In genomic region chr17:93067850-93068249, GRCm38 (mm10) we compare ENCODE assay signal across 8 mouse cellular contexts.
DNase-seq lines count a peak whose midpoint lies in the region; ATAC-seq and TF ChIP-seq lines count a peak whose summit lies in the region.
"Not testable (repeated sequence)": the region's sequence is repeated elsewhere in the genome, so short reads cannot be mapped to it uniquely, and the experiment has no call there.

No protein-coding gene starts in this region.

- not testable (repeated sequence) for H3K4me1 ChIP-seq in E14TG2a.4 (replicated peaks; ENCODE audit: low read depth, low read length); bone marrow macrophage, adult 2 months (ENCODE audit: control insufficient read depth, insufficient read depth, low read length); embryonic facial prominence, embryonic 11.5 days (ENCODE audit: control insufficient read depth, insufficient read depth, low read length); heart, adult 2 months (ENCODE audit: control insufficient read depth, insufficient read depth, low read length); kidney, adult 2 months (ENCODE audit: control insufficient read depth, insufficient read depth, low read length); midbrain, embryonic 11.5 days (ENCODE audit: control insufficient read depth, insufficient read depth, low read length); stomach, postnatal 0 days (replicated peaks; ENCODE audit: control insufficient read depth, insufficient read depth)

- not testable (repeated sequence) for H3K4me3 ChIP-seq in E14TG2a.4 (replicated peaks; ENCODE audit: low read length); embryonic facial prominence, embryonic 11.5 days (ENCODE audit: low read depth, low read length); heart, adult 2 months; kidney, adult 2 months (ENCODE audit: insufficient read depth, low read depth, low read length); midbrain, embryonic 11.5 days (ENCODE audit: low read depth, low read length); stomach, postnatal 0 days (ENCODE audit: low read depth, low read length)
- peak overlapping the region; percentile 37 for H3K4me3 ChIP-seq in bone marrow macrophage, adult 2 months (ENCODE audit: insufficient read depth, low read length)

- not testable (repeated sequence) for H3K9ac ChIP-seq in embryonic facial prominence, embryonic 11.5 days (replicated peaks; ENCODE audit: low read length); heart, adult 2 months (ENCODE audit: low read depth, low read length); midbrain, embryonic 11.5 days (ENCODE audit: low read length); stomach, postnatal 0 days (ENCODE audit: low read length)

- not testable (repeated sequence) for H3K79me2 ChIP-seq in heart, adult 2 months (replicated peaks; ENCODE audit: control insufficient read depth, insufficient read depth, low read length)

- intact Hi-C loops in heart, adult 2 months (cut with DNase I); left cerebral cortex, postnatal 14 days (cut with DNase I): not testable (repeated sequence)

- ATAC-seq in embryonic facial prominence, embryonic 11.5 days (replicated peaks; ENCODE audit: insufficient number of reproducible peaks, low FRiP score, low TSS enrichment, low read depth); stomach, postnatal 0 days (ENCODE audit: low FRiP score, low TSS enrichment): not testable (repeated sequence)
- peak; percentile 75; the same call in 1 of the 2 replicates for ATAC-seq in midbrain, embryonic 11.5 days (ENCODE audit: low FRiP score)

- H3K9me3 ChIP-seq in E14TG2a.4 (ENCODE audit: low read length); embryonic facial prominence, embryonic 11.5 days (replicated peaks; ENCODE audit: control insufficient read depth, low read length); midbrain, embryonic 11.5 days (ENCODE audit: control insufficient read depth, low read length); stomach, postnatal 0 days (ENCODE audit: control insufficient read depth, low read length): not testable (repeated sequence)

- H3K4me2 ChIP-seq in embryonic facial prominence, embryonic 11.5 days (ENCODE audit: low read depth, low read length); midbrain, embryonic 11.5 days; stomach, postnatal 0 days (replicated peaks; ENCODE audit: low read depth): not testable (repeated sequence)

- 41% methylated on average over 1 of the region's 1 CpGs for WGBS in embryonic facial prominence, embryonic 11.5 days
- 40% methylated on average over 1 of the region's 1 CpGs for WGBS in heart, adult 2 months
- WGBS in kidney, adult 2 months = 20% methylated on average over 1 of the region's 1 CpGs
- WGBS in midbrain, embryonic 11.5 days = 42% methylated on average over 1 of the region's 1 CpGs
- 54% methylated on average over 1 of the region's 1 CpGs for WGBS in stomach, postnatal 0 days

- peak; percentile 27 for TF ChIP-seq CTCF in E14TG2a.4 (conservative IDR thresholded peaks at IDR 0.05; ENCODE audit: low read length)
- not testable (repeated sequence) for TF ChIP-seq CTCF in bone marrow macrophage, adult 2 months (IDR thresholded peaks at IDR 0.05; ENCODE audit: low read depth, low read length); kidney, adult 2 months (conservative IDR thresholded peaks at IDR 0.05; ENCODE audit: insufficient read depth, insufficient read length, low read depth, low read length)
- peak; percentile 28 for TF ChIP-seq CTCF in heart, adult 2 months (IDR thresholded peaks at IDR 0.05)
- peak; percentile 61 for TF ChIP-seq CTCF in stomach, postnatal 0 days (IDR thresholded peaks at IDR 0.05; ENCODE audit: low read depth)

- not testable (repeated sequence) for H3K27ac ChIP-seq in bone marrow macrophage, adult 2 months (ENCODE audit: insufficient read depth, low read depth, low read length); embryonic facial prominence, embryonic 11.5 days (replicated peaks; ENCODE audit: low read depth, low read length); heart, adult 2 months; kidney, adult 2 months (ENCODE audit: insufficient read depth, low read depth, low read length); midbrain, embryonic 11.5 days (ENCODE audit: low read depth, low read length); stomach, postnatal 0 days (replicated peaks)

- not testable (repeated sequence) for TF ChIP-seq POLR2A in bone marrow macrophage, adult 2 months (IDR thresholded peaks at IDR 0.05; ENCODE audit: borderline replicate concordance, low read depth, low read length); heart, adult 2 months (IDR thresholded peaks at IDR 0.05; ENCODE audit: insufficient read depth, low read depth, low read length); kidney, adult 2 months (IDR thresholded peaks at IDR 0.05; ENCODE audit: low read depth, low read length)

- H3K27me3 ChIP-seq in E14TG2a.4 (ENCODE audit: insufficient read depth, low read length); embryonic facial prominence, embryonic 11.5 days (ENCODE audit: control insufficient read depth, insufficient read depth, low read length); heart, adult 2 months (ENCODE audit: control insufficient read depth, insufficient read depth, low read length); kidney, adult 2 months (replicated peaks; ENCODE audit: control insufficient read depth, insufficient read depth, low read length); midbrain, embryonic 11.5 days (ENCODE audit: control insufficient read depth, insufficient read depth, low read length); stomach, postnatal 0 days (ENCODE audit: control insufficient read depth, insufficient read depth, low read length): not testable (repeated sequence)

- H3K36me3 ChIP-seq in E14TG2a.4 (ENCODE audit: insufficient read depth, low read length); embryonic facial prominence, embryonic 11.5 days (replicated peaks; ENCODE audit: control insufficient read depth, insufficient read depth, low read depth, low read length); heart, adult 2 months (ENCODE audit: control insufficient read depth, insufficient read depth, low read length); kidney, adult 2 months (ENCODE audit: control insufficient read depth, insufficient read depth, low read length); midbrain, embryonic 11.5 days (ENCODE audit: control insufficient read depth, insufficient read depth, low read length); stomach, postnatal 0 days (ENCODE audit: control insufficient read depth, insufficient read depth, low read length): not testable (repeated sequence)

- not testable (repeated sequence) for TF ChIP-seq EP300 in heart, adult 2 months (IDR thresholded peaks at IDR 0.05; ENCODE audit: insufficient read depth, low read depth, low read length); stomach, postnatal 0 days (optimal IDR thresholded peaks at IDR 0.05)

- peak; percentile 69 for DNase-seq in embryonic facial prominence, embryonic 11.5 days (ENCODE audit: low spot score)
- not testable (repeated sequence) for DNase-seq in heart, adult 2 months; stomach, postnatal 0 days (ENCODE audit: low spot score)
- DNase-seq in kidney, adult 2 months = peak; percentile 24
- DNase-seq in left cerebral cortex, postnatal 14 days (ENCODE audit: low spot score in 2 of 2) = peak; percentile 4 to 49
- DNase-seq in midbrain, embryonic 11.5 days (ENCODE audit: low spot score, missing footprints) = peak; percentile 83
